In the genomic region with DNA sequence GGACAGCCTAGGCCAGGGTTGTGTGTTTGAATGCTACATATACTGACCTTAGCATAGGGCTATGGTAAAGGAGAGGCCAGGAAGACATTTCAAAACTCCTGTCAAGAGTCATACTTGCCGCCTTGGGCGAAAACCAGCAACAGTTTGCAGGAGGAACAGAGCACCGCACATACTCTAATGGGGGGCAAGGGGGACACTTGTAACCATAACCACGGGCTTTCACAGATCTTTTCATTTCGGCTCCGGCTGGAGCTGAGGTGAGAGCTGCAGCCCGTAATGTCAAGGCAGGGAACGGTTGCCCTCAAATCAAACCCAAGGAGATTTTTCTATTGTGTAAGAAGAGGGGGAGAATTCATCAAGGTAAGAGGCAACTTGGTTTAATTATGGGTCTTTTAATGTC, we compare ENCODE assay signal across 15 mouse cellular contexts.
"Had no signal": no experiment of that assay in that cellular context is flagged by ENCODE, and none has a peak within 500 bp of the region (broad histone marks: within the 10 kb centered on the region; RNA-seq: fewer than 3 reads in every experiment).

No protein-coding gene starts in this region.

- H3K36me3 ChIP-seq: kidney, embryonic 15.5 days; liver, embryonic 12.5 days; liver, embryonic 15.5 days; lung, embryonic 15.5 days had no signal

- H3K4me3 ChIP-seq: liver, embryonic 12.5 days; liver, embryonic 15.5 days; lung, embryonic 15.5 days had no signal

- H3K9ac ChIP-seq: kidney, embryonic 15.5 days; liver, embryonic 12.5 days; liver, embryonic 15.5 days; lung, embryonic 15.5 days had no signal

- H3K4me2 ChIP-seq: liver, embryonic 12.5 days; liver, embryonic 15.5 days; midbrain, embryonic 11.5 days had no signal

- DNase-seq: kidney, adult 18-20 months; liver; lung, adult 18-20 months; lung, postnatal 36 days; right cerebral cortex, postnatal 4 days; thymus, adult 2 months; thymus, postnatal 14 days; thymus, postnatal 4 days had no signal

- H3K27ac ChIP-seq: kidney, embryonic 15.5 days; liver, embryonic 12.5 days; liver, embryonic 15.5 days; lung, embryonic 15.5 days; stomach, postnatal 0 days had no signal

- ATAC-seq: intestine, embryonic 16.5 days; liver, embryonic 12.5 days had no signal

- H3K9me3 ChIP-seq: kidney, embryonic 15.5 days; liver, embryonic 12.5 days; liver, embryonic 15.5 days; lung, embryonic 15.5 days had no signal

- H3K27me3 ChIP-seq: kidney, embryonic 15.5 days; liver, embryonic 12.5 days; liver, embryonic 15.5 days; lung, embryonic 15.5 days had no signal

- H3K4me1 ChIP-seq: liver, embryonic 12.5 days; liver, embryonic 15.5 days had no signal
